Mouse (Mus musculus): ENCODE data around the gene Gm17657.
"Not testable (repeated sequence)": the region's sequence is repeated elsewhere in the genome, so short reads cannot be mapped to it uniquely, and the experiment has no call there.

Gm17657 gene

DNA sequence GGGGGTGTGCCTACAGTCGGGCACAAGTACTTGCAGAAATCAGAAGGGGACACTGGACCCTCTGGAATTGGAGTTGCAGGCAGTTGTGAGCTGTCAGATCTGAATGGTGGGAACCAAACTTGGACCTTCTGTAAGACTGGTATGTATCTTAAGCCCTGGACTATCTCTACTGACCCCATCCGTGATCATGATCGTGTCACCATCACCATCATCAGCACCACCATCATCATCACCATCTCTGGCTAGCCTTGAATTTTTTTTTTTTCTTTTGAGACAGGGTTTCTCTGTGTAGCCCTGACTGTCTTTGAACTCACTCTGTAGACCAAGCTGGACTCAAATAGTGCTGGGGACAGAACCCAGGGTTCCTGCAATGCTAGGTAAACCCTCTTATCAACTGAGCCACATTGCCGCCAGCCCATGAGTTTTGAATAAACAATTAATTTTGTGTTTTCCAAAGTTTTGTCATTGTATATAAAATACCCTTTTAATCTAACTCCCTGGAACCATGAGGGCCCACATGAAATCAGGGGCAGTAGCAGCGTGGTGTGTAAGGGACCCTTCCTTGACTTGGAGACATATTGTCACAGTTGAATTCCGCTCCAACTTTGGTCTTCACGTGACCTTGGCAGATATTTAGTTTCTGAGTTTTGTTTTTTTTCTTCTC is 47.3 kb downstream of the Gm17657 start:
- DNase-seq (ENCODE audit: low spot score): no peak

DNA sequence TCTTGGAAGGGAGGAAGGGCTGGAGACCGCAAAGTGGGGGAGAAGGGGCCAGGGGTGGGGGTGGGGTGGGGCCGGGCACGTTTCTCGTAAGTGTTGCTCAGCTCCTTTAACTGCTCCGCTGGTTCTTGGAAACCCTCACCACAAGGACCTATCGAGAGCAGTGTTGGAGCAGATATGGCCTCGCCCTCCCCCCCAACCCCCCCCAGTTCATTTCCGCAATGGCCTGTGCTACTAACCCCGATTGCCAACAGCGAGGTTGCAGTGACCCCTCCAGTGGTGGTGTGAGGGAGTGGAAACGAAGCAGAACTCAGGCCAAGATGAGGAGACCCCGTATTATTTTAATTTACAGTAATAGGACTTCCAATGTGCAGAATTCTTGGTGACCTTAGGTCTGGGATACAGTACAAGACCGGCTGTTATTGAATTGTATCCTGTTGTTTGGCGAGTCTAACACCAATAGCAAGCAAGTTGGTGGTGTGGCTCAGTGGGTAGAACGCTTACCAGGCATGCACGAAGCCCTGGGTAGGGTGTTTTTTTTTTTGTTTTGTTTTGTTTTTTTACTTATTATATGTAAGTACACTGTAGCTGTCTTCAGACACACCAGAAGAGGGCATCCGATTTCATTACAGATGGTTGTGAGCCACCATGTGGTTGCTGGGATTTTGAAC is 48.5 kb downstream of the Gm17657 start:
- no peak for DNase-seq (ENCODE audit: low spot score)

DNA sequence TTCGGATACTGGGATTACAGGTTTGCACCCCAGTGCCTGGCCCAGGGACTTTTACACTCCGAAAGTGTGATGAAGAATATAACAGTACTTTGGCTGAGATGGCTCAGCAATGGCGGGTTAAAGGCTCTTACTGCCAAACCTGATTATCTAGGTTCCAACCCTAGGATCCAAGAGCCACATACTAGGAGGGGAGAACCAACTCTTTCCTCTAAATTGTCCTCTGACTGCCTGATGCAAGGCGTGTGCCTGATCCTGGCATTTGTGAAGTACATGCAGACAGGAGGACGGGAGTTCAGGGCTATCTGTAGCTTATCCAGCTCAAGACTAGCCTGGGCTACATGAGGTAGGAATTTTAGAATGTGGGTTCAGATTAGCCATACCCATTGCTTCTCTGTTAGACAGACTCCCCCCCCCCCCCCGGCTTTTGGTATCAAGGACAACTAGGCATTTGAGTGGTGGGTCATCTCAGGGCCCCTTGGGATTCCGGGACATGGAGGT is 49.1 kb downstream of the Gm17657 start:
- no peak for DNase-seq (ENCODE audit: low spot score)

DNA sequence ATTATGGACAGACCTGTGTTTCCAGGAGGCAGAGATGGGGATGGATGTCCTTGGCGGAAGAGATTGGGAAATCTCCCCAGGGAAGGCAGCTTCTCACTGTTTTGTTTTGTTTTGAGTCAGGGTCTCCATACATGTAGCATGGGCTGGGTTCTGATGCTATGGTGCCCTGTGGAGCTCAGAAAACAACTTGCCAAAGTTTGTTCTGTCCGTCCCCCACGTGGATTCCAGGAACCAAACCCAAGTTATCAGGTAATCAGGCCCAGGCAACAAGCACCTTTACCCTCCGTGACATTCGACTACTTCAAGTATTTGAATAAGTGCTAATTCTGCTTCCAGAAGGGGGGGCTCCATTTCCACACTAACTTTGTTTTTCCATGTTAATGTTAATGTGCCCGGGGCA is 49.9 kb downstream of the Gm17657 start:
- no peak for DNase-seq (ENCODE audit: low spot score)

DNA sequence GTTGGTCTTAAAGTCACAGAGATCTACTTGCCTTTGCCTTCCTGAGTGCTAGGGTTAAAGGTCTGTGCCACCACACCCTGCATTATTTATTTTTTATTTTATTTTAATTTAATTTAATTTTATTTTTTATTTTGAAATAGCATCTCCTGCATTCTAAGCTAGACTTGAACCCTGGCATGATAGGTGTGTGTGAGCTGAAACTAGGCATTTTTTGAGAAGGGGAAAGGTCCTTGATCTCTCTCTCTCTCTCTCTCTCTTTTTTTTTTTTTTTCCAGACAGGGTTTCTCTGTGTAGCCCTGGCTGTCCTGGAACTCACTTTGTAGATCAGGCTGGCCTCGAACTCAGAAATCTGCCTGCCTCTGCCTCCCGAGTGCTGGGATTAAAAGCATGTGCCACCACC is 50.5 kb downstream of the Gm17657 start:
- DNase-seq (ENCODE audit: low spot score): not testable (repeated sequence)

DNA sequence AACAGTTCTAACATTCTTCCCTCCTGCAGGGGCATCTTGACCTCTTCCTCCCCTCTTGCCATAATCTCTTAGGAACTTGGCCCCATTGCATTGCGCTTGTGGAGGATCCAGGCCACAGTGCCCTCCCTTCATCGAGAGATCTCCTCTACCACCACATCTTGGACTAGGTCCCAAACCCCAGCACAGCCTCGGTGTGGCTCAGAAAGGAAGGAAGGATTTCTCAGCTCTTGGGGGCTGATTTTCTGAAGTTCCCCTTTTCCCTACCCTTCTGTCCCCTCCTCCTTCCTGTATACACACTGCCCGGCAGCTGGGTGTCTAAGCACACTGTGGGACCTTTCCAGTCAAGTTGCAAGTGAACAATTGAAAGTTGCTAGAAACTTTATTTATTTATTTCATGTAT is 51.4 kb downstream of the Gm17657 start:
- DNase-seq (ENCODE audit: low spot score): no peak

DNA sequence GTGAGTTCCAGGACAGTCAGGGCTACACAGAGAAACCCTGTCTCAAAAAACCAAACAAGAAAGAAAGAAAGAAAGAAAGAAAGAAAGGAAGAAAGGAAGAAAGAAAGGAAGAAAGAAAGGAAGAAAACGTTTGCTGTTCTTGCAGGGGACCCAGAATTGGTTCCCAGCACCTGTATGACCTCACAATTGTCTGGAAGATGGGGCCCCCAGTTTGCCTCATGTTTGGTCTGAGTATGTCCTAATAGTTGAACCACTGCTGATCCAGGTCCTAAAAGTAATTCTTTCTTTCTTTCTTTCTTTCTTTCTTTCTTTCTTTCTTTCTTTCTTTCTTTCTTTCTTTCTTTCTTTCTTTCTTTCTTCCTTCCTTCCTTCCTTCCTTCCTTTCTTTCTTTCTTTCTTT is 52.0 kb downstream of the Gm17657 start:
- not testable (repeated sequence) for DNase-seq (ENCODE audit: low spot score)

DNA sequence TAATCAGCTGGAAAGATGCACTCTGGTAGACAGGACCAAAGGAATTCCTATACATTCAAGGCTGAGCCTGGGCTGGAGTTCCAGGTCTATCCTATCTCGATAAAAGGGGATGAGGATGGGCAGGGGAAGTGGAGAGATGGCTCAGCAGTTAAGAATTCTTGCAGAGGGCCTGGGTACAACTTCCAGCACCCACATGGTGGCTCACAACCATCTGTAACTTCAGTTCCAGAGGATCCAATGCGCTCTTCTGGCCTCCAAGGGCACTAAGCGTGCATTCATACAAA is 52.4 kb downstream of the Gm17657 start:
- DNase-seq (ENCODE audit: low spot score): no peak

DNA sequence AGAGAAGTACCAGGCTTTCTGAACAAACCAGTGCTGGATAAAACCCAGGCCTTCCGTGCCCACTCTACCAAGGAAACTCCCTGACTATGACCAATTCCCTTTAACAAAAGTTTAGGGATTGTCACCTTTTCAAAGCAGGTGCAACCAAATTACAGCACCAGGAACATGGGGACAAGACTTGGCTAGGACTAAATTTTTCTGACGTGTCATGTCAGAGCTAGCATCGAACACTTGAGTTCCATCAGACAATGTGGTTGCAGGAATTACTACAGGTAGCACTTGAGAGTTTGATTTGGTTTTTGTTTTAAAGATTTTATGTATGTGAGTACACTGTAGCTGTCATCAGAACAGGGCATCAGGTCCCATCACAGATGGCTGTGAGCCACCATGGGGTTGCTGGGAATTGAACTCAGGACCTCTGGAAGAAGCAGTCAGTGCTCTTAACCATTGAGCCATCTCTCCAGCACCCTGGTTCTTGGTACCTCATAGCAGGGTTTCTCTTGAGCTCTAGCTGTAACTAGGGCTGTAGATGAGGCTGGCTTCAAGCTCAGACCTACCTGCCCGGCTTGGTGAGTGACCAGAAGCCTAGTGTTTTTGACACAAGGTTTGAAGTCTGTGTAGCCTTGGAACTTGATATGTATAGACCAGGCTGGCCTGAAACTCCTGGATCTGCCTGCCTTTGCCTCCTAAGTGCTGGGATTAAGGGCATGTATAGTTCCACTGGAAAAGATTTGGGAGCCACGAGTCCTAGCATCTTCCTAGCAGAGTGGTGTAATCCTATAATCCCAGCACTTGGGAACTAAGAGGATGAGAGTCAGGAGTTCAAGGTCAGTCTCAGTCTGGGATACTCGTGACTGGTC is 53.0 kb downstream of the Gm17657 start:
- no peak for DNase-seq (ENCODE audit: low spot score)

DNA sequence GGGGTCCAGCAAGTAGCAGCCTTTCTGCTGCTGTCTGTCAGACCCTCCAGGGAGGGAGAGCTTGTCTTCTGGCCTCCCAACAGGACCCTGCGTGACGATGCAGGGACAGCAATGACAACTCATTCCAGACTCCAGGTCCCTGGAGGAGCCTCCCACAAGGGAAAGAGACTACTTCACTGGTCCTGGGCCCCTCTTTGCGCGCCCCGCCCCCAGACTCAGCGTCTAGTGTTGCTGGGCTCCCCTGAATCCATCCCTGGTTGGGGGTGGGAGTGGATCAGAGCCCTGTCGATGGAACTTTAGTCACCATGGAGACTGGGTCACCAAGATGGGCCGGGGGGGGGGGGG is 54.7 kb downstream of the Gm17657 start:
- DNase-seq (ENCODE audit: low spot score): no peak

DNA sequence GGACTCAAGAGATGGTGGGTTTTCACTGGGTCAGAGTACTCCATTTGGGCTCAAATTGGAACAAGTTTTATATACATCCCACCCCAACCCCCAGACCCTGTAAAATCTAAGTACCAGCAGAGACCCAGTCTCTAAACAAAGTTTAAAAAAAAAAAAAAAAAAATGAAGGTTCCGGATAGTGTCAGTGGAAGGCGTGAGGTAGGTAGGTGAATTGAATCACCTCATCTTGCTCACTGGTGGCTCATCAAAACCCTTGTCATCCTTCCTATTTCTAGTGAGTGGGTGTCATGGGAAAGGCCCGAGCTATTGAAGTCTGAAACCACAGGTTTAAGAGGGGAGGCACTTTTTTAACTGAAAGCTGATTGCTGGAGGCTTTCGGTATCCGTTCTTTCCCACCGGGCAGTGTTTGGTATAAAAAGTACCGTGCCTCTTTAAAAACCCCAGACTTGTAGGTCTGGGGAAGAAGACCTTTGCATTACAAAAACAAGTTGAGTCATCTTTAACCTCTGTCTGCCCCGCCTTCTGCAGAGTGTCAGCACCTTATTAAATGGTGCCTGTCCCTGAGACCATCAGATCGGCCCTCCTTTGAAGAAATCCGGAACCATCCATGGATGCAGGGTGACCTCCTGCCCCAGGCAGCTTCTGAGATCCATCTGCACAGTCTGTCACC is 55.2 kb downstream of the Gm17657 start:
- no peak for DNase-seq (ENCODE audit: low spot score)

DNA sequence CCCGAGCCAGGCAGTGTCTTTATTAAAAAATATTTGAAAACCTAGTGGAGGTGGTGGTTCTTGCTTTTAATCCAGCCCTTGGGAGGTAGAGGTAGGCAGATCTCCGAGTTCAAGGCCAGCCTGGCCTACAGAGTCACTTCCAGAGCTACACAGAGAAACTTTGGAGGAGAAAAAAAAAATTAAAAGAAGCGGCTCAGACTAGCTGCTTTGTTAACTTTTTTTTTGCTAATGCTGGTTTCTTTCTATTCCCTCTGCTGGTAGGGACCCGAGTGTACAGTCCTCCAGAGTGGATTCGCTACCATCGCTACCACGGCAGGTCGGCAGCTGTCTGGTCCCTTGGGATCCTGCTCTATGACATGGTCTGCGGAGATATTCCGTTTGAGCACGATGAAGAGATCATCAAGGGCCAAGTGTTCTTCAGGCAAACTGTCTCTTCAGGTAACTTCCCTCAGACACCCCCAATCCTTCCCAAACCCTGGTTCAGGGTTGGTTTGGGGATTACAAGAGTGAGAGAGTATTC is 55.9 kb downstream of the Gm17657 start:
- DNase-seq (ENCODE audit: low spot score): no peak

DNA sequence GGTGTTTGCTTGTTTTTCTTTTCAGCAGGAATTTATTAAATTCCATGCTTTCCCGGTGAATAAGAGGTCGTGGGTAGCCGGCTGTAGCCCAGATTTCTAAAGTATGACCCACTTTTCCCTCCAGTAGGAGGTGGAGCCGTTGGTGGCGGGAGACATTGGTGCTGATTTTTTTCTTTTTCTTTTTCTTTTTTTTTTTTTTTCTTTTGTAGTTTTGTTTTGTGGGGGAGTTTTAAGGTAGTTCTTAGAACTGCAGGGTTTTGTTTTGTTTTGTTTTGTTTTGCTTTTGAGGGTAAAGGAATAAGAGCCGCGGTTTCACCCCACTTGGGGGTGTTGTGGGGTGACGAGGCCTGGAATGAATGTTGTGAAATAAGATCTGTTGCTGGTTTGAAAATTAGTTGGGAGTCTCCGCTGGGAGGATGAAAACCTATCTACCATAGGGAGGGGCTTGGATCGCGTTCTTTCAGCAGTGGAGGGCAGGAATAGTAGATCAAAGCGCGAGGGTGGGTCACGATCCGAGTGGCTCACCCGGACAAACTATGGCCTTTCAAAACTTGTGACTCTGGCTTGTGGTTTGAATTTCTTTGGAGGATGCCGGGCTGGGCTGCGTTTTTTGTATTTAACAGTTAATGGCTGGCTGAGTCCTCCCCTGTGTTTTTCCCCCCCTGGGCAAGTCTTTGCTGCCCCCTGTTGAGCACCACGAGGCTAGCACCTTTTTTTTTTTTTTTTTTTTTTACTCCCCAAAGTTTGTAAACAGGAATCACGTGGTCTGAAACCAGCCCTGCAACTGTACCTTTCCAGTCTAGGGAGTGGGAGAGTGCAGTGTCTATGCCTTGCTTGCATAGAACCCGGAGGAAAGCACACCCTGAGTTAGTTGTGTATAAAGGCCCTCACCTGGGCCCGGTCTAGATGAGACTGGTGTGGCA is 56.9 kb downstream of the Gm17657 start:
- peak; percentile 42 for DNase-seq (ENCODE audit: low spot score)

DNA sequence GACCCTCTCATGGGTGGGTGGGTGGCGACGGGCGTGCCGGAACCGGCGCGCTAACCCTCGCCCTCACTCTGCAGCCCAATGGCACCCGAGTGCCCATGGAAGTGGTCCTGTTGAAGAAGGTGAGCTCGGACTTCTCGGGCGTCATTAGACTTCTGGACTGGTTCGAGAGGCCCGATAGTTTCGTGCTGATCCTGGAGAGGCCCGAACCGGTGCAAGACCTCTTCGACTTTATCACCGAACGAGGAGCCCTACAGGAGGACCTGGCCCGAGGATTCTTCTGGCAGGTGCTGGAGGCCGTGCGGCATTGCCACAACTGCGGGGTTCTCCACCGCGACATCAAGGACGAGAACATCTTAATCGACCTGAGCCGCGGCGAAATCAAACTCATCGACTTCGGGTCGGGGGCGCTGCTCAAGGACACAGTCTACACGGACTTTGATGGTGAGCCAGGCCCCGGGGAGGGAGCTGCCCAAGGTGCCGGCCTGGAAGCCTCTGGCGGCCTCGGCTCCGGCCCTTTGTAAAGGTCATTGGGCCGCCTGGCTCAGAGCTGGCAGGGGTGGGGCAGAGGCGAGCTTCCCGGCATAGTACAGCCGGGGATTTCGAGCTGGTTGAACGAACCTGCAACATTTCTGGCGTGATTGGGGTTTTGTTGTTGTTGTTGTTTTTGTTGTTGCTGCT is 57.7 kb downstream of the Gm17657 start:
- DNase-seq (ENCODE audit: low spot score): peak; percentile 67

DNA sequence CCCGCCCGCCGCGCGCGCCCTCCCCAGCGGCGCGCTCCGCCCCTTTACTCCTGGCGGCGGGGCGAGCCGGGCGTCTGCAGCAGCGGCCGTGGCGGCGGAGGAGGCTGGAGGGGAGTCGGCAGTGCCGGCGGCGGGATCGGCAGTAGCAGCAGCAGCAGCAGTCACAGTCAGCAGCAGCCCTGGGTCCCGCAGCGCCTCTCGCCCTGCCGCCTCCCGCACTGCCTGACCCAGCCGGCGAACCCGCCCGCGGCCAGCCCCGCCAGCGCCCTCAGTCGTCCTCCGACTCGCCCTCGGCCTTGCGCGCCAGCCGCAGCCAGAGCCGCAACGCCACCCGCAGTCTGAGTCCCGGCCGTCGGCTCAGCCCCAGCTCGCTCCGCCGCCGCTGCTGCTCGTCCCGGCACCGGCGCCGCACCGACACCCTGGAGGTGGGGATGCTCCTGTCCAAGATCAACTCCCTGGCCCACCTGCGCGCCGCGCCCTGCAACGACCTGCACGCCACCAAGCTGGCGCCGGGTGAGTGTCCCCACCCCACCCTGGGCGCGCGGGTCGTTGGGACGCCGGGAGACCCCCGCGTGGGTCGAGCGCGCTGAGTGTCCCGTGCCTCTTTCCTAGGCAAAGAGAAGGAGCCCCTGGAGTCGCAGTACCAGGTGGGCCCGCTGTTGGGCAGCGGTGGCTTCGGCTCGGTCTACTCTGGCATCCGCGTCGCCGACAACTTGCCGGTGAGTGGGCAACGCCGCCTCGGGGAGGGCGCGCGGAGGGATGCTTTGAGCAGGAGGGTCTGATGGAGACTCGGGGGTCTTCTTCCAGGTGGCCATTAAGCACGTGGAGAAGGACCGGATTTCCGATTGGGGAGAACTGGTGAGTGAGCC is 58.5 kb downstream of the Gm17657 start, which contains the start of gene Pim1:
TSS of gene Pim1 (plus strand) at position 41 of the 869 bp plus-strand sequence.
- no peak for DNase-seq (ENCODE audit: low spot score)

DNA sequence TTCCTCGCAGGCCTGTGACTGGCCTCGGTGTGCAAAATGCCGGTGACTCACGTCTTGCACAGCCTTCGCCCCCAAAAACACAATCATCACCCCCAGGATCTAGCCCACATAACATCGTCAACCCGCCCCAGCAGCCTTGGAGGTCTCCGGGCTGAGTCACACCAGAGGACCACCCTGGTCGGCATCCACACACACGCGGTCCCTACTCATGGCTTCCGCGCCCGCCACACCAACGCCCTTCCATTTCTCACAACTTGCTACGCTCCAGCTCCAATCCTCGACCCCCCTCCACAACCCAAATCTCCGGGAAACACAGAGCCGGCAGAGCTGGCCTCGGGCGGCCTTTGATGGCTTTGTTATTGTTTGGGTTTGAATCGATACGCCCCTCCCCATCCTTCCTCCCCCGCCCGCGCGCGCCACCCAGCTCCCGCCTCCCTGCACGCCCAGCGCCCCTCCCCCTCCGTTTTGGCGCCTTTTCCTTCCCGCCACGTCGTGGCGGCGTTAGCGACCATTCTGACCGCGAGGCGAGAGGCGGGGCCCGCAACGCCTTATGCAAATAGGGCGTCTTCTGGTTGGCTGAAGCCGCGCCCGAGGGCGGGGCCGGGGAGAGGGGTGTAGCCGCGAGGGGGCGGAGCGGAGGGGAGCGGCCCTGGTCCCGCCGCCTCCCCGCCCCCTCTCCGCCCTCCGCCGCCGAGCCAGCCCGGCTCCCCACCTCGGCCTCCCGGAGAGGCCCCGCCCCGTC is 59.3 kb downstream of the Gm17657 start:
- DNase-seq (ENCODE audit: low spot score): peak; percentile 99

DNA sequence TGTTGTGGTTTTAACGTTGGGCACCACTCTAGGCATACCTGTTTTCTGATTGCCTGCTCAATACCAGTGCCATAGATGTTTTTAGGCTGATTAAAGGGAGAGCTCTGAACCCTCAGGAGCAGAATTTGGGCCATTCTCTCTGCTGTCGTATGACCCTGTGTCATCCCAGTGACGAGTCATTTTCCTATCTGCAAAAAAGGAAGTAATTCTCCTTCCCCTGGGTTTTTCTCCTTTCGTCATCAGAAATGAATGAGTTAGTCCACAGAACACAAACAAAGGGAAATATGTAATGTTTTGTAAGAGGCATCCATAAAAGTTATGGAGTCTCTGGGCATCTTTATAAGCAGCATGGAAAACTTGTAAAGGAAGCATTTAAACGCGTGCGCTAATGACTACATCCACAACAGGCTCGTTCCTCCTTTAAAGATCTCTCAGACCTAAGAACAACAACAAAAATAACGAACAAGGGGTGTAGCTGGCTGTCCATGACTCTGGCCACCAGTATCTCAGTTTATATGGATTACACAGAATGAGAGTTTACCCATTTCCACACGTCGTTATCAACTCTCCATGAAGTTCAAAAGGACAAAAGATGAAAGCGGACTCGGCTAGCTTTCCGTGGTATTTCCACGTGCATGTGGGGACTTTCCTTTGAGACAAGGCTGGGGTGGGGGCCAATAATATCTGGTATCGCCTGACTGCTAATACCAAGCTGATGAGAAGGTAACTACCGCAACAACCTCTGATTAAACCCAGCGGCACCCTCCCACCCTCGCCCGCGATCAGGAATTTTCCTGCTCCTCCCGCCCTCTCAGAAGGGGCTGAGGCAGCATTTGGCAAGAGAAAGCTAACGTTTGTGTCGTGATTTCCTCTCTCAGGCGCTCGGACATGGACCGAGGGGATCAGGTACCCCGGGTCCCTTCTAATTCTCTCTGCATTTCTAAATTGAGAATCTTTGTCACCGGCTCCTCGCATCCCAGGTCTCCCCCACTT is 60.2 kb downstream of the Gm17657 start:
- peak; percentile 50 for DNase-seq (ENCODE audit: low spot score)

All from testis, postnatal 14 days (tissue).